Mouse (Mus musculus): ENCODE measurements around the gene Zp1.

- no peak for TF ChIP-seq CTCF (IDR thresholded peaks at IDR 0.05; ENCODE audit: low read depth)
- no peak for TF ChIP-seq EP300 (IDR thresholded peaks at IDR 0.05; ENCODE audit: low read depth)
Observed at GRCm38 (mm10) chr19:10904512-10904911, 15.9 kb downstream of the Zp1 start.

All from heart, postnatal 0 days (tissue).